Mouse (Mus musculus) gastrocnemius, postnatal 14 days (tissue): ENCODE results near the gene Lrrc49. TPM values are rescaled to one million over a fixed set of nuclear protein-coding genes. Genes with fewer than 3 reads are reported as not detected.

Source experiments
- DNase-seq: peaks from one replicate; pipeline ENCODE4 v3.0.0; 2021; ENCODE audit warnings: mixed read lengths
- intact Hi-C: fragments of 180-260 bp; cut with DNase I; formaldehyde crosslinking; loops from one replicate; pipeline ENCODE4 v1.15.1; 2025; ENCODE audit warnings: low total_unique reads
- total RNA-seq, 2 experiments: library from RNA; stranded (reverse); gene quantifications; 2 replicates each; pipeline ENCODE4 v1.2.3; 2021

Gene Lrrc49
- total RNA-seq, 2 experiments from 2014 or later, result 3.4 to 3.5 TPM

DNA sequence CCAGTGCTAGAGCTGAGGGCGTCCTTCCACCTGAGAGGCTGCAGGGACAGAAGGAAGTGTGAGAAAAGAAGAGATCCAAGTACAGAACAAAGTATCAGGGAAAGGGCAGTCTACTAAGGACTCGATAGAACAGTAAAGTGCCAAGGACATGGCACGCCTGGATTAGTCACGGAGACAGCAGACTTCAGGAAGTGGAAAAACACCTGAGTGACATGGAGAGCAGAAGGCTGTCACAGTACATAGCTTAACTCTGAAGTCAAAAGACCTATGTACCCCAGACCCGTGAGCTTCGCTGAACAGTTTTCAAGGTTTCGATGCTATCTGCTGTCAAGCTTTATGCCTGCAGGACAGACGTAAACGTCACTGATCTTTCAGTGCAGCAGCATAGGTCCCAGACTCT lies 79.1 kb downstream of the Lrrc49 start:
- intact Hi-C loops, result no loop called here
- DNase-seq, result no peak

DNA sequence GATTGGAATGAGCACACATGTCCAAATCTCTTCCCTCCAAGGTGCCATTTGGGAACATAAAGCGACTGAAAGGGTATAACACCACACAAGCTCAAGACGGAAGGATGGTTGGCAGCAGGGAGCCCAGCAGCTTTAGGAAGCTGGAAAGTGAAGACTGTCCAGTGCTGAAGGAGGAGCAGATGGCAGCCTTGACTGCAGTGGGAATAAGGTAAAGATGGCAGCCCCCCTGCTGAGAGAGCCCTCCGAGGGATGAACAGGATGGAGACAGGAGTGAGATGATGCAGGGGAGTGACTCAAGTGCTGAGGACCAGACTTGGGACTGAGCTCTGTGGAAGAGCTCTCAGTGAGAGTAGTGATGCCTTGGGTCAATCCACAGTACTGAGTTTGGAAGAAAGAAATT lies 79.9 kb downstream of the Lrrc49 start:
- DNase-seq, result no peak
- intact Hi-C loops, result no loop called here

DNA sequence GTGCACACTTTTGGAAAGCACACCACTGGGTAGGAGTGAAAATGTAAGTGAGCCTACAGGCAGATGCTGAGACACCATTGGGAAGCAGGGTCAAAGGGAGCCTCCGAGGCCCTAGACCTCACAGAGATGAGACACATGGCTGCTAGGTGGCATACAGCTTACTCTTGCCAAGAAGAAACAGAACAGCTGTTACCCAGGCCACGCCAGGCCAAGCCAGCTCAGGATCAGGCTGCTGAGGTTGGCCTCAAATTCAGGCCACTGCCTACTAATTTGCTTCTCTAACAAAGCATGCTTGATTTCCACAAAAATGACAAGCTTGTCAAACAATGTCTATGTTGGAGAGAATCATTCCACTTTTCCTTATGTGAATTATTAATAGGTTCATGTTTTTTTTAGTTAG lies 83.0 kb downstream of the Lrrc49 start:
- peak; percentile 58 for DNase-seq
- intact Hi-C loops, result loop anchor here (5.0 kb wide), 1 partner anchor 363 kb away; no protein-coding TSS in a partner anchor

DNA sequence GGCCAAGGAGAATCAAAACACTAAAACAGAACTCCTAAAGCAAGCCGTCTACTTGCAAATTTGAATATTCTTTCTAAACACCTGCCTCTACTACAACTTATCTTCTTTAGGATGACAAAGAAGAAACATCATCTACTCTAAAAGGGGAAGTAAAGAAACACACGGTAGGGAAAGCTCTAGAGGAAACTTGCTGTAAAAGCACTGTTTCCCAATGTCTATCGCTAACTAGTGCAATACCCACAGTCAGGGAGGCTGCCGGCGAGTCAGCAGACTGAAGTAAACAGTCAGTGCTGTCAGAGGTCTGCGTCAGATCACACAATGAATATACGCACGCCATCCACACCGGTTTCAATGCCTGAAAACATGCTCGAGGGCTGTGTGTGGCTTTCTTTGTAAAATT lies 86.0 kb downstream of the Lrrc49 start:
- no peak for DNase-seq
- intact Hi-C loops, result loop anchor here (5.0 kb wide), 1 partner anchor 360 kb away; no protein-coding TSS in a partner anchor

DNA sequence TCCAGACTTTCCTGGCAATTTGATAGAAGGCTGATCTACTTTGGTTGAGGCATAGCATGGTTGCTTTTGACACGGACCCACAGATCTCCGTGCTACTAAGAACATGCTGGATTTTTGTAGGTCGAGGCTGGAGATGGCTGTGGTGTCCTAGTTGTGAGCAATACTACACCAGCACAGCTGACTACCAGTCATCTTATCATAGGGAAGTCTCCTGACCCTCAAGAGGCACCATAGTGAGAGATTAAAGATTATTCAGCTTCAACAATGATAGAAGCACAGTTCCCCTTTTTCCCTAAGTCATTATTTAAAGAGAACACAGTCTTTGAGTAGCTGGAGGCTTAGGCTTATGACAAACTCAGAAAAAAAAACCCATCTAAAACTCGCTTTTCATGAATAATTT lies 87.7 kb downstream of the Lrrc49 start:
- intact Hi-C loops, result loop anchor here (5.0 kb wide), 1 partner anchor 358 kb away; no protein-coding TSS in a partner anchor
- DNase-seq, result no peak

DNA sequence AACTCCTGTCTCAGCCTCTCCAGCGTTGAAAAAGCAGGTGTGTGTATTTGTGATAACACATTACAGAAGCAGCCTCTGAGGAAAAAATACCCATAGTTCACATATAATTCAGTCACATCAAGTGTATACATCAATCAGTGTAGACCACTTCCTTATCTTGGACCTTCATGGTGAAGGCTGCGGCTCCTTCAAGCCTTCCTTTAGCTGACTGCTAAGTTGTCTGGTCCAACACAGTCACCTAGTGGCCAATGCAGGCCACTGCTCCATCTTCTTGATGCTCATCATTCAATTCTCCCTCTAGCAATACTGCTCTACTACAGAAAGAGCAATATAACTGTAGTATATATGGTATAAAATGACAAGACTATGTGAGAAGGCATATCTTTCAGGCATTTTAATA lies 88.5 kb downstream of the Lrrc49 start:
- intact Hi-C loops, result no loop called here
- peak; percentile 37 for DNase-seq

DNA sequence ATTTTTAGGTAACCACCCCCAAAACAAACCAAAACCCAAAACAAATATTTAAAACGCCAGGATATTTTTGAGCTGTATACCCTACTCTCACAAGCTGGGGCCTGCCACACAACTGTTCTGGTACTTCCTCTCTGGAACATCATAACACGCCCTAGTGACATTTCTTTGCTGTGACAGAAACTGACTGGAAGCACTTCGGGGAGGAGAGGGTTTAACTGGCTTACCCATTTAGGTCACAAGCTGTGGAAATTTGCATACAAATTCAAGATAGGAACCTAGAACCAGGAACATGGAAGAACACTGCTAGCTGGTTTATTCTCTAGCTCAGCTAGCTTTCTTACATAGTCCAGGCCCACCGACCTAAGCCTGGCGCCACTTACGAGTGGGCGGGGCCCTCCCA lies 92.6 kb downstream of the Lrrc49 start:
- intact Hi-C loops, result no loop called here
- DNase-seq, result no peak

DNA sequence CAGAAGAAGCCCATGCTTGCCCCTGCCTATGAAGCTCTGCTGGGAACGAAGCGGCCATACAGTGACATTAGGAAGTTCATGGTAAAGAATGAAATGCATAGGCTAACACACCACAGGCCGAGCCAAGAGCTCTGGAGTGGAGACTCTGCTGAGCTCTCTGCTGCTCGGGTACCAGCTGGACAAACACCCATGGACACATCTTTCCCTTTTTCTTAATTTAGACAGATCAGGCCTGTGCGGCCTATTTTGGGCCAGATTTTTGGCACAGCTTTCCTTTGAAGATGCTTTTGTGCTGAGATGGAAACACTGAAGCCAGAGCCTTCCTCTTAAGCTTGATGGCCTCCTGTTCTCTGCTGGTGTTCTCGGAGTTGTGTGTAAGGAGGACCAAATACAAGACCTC lies 95.0 kb downstream of the Lrrc49 start:
- no peak for DNase-seq
- intact Hi-C loops, result no loop called here

DNA sequence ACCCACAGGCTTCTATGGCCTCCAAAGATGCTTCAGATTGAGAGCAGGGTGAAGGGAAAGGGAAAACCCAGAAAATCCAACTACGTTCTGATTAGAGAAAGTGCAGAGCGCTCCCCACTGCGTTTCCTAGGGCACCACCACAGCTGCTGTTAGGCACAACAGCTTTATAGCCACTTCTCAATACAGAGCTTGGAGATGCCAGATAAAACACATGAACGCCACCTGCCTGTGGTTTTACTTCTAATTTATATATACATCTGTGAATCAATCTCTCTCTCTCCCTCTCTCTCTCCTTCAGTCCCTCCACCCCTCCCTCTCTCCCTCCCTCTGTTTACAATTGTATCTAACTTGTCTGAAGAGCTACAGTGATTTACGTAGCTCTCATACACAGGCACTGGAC lies 95.6 kb downstream of the Lrrc49 start:
- intact Hi-C loops, result no loop called here
- no peak for DNase-seq

DNA sequence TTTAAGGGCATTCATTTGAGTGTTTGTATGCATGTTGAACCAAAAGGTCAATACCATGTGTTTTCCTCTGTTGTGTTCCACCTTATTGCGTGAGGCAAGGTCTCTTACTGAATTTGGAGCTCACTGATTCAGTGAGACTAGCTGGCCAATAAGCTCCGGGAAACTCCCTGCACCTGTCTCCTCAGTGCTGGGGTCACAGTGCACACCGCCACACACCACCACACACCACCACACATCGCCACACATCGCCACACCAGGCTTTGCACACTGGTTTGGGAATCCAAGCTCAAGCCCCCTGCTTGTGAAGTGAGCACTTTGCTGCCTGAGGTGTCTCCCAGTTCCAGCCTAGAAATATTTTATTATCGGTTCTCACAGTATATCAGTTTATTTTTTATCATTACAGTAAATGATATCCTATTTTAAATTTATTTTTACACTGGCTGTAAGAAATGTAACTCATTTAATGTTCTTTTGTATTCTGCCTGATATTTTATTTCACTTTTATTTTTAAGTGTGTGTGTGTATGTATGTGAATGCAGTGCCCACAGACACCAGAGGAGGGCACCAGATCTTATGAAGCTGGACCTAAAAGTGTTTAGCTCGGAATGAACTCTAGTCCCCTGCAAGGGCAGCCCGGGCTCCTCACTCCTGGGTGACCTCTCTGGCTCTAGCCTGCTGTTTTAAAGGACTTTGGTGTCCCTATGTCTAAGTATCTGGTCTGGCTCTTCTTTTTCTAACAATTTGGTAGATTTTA lies 96.9 kb downstream of the Lrrc49 start:
- intact Hi-C loops, result no loop called here
- DNase-seq, result no peak

DNA sequence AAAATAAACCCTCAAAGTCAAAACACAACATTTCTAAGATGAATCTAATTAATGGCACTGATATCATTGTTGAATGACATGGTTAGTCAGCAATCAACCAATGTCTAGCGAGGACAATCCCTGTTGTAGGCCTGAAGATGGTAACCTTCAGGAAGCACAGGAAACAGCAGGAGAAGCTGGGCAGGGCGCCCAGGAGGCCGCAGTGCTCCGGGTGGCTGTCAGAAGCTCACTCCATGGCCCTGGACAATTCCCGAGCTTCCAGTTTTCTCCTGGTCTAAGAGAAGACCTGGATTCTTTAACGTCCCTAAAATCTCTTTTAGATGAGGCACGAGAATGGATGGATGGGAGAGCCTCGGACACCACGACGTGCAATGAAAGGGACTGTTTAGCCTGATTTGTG lies 99.0 kb downstream of the Lrrc49 start:
- intact Hi-C loops, result no loop called here
- DNase-seq, result no peak

DNA sequence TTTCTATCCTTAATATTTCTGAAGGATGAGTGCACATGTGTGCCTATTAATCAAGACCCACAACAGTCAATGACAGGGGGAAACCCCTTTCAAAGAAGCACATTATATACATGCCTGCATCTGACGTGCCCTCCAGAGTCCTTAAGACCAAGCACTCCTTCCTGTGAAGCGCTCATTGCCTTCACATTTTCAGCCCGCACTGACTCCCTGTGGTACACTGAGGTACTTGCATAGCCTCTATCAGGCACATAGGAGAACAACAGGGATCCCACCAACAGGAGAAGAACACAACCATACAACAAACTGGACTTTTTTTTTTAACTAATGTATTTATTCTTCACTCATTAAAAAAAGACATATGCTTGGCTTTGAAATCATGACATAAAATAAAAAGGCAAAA lies 101.0 kb downstream of the Lrrc49 start:
- no peak for DNase-seq
- intact Hi-C loops, result no loop called here

DNA sequence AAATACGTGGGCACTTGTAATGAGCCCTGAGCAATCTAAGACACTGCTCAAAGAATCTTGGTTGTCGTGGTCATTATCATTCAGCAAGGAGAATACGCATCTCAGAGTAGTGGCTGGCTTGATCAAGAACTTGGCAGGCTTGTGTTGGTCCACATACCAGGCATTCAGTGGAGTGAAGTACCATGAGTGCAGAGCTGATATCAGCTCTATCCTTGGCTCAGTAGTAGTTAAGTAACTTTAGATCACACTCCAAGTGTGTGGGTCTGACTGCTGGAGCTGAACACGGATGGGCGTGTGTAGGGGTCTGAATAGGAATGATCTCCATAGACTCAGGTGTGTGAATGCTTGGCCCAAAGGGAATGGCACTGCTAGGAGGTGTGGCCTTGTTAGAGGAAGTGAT lies 102.8 kb downstream of the Lrrc49 start:
- DNase-seq, result no peak
- intact Hi-C loops, result no loop called here

DNA sequence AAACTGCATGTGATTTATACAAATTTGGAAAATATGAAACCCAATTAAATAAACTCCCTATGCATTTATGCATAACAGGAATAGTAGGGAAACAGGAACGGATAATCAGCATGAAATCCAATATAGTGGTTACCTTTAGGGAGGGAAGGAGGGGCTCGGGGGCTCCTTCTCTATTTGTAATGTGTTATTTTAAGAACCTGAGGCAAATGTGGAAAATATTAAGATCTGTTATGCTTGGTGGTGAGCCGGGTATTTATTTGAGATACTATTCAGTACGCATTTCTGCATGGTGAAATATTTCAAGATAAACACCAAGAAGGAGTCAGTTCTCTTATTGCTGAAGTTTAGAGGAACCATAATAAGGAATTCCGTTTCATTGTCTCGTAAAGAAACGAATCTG lies 105.4 kb downstream of the Lrrc49 start:
- intact Hi-C loops, result no loop called here
- DNase-seq, result no peak

DNA sequence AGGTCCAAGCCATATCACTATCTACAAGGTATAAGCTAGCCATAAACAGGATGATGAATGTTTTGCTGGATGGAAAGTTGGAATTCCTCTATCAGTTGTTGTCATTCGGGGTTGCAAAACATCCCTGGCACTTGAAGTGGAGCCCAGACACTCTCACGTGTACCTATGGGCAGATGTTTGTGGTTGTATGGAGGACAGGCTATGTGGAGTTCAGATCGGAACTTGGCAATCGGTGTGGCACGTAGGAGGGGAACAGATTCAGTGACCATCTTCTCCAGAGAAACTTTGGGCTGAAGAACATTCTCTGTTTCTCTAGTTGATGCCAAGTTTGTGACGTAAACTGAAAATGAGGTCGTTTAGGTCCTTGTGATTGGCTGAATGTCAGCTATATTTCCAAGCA lies 114.9 kb downstream of the Lrrc49 start:
- intact Hi-C loops, result no loop called here
- no peak for DNase-seq

DNA sequence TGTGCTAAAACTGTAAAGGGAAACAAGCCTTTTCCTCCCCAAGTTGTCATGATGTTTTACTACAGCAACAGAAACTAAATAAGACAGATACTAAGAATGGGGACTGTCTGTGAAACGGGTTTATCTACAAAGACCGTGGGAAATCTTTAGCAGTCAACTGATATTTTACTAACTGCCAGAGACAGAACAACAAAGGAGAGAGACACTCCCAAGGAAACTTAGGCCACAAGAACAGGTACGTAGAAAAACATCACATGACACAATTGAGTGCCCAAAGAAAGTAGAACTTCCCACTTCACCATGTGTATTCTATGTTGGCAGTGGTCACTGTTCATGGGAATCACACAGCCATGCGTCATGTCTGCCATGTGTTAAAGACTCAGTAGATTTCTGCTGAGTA lies 116.2 kb downstream of the Lrrc49 start:
- no peak for DNase-seq

DNA sequence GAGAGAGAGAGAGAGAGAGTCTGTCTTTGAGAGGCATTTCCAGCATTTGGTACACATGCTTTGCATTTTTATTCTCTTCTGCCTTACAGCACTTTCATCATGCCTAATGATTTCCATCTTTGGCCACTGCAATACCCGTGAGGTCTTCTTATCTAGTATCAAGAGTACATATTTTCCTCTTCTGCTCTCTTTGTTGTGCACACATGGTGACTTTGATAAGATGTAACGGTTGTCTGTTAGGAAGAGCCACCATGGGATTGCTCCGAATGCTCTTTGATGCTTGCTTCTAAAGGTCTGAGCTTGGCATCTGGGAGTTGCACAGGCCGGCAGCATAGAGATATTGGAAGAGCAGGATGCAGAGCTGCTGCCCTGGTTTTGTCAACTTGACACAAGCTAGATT lies 116.9 kb downstream of the Lrrc49 start:
- intact Hi-C loops, result no loop called here
- DNase-seq, result no peak

More for the DNA sequence above, 116.2 kb downstream of the Lrrc49 start:
- intact Hi-C loops, result no loop called here

DNA sequence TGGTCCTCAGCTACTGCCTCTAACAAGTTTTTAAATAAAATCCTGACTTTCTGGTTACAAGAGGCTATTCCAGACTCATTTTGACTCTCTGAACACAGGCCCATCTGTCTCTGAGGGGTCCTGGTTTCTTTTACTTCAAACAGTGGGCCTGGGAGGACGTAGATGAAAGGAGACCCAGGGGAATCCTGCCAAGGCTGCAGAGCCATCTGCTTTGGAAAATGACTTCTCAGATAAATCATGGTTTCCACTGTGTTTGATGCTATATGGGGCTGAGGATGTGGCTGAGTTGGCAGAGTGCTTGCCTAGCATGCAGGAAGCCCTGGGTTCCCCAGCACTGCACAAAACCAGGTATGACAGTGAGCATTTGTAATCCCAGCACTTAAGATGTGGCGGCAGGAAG lies 118.6 kb downstream of the Lrrc49 start:
- intact Hi-C loops, result no loop called here
- DNase-seq, result no peak

DNA sequence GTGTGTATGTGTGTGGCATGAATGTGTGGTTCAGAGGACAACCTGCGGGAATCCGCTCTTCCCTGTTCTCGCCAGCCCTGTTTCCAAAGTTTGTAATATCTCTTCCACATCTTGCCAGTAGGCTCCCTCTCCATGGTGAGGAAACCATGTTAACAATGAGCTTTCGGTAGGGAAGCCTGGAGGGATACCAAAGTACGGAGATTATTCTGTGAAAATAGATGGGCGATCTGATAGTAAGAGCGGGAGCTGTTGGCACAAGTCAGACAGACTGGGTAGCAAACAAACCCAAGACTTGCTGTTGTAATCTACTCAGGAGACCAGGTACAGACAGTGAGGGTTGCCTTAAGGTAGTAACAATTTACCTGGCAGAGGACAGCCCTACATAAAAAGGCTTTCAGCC lies 124.1 kb downstream of the Lrrc49 start:
- intact Hi-C loops, result no loop called here
- DNase-seq, result no peak

DNA sequence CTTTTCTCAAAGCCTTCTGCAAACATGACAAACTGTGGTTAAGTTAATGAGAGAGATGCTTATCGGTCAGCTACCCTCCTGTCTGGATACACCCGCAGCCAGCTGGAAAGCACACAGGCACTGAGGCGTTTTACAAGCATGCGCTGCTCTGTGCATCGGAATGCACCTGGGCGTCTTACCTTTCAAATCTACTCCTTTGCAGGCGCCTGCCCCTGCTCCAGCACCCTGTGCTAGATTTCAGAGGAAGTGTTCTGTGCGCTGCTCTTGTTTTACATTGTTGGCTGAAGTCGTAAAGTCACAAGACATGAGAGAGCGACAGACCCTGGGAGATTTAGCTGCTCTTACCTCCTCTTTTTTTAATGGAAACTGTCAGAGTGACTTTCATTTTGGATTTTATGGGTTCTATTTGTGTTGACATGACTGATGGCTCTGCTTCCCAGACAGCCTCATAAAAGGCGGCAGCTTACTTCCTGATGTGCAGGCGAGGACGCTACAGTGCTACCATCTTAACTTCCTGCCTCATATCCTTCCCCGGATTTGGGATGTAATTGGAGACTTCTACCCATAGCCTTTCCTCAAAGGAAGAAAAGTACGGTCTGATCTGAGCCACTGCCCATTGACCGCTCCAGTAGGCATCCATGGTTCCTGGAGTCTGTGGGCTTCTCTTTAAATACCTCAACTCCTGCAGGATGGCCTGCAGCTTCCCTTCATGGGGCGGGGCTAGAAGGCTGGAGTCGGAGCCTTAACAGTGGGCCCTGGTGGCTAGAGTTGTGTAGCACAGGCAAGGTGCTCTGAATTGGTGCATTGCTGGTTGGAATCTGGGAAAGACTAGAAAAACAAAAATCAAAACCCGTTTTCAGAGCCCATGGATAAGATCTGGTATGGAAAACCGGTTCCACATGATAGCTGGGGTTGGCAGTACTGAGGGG lies 125.3 kb downstream of the Lrrc49 start:
- intact Hi-C loops, result no loop called here
- DNase-seq, result peak; percentile 14
